Mouse (Mus musculus) embryonic facial prominence, embryonic 10.5 days (tissue): ENCODE data around the gene Spata6. TPM values are rescaled to one million over a fixed set of nuclear protein-coding genes. Genes with fewer than 3 reads are reported as not detected.

ENCODE experiments used
- DNase-seq: peaks from one replicate; pipeline ENCODE4 v3.0.0-alpha.2; 2017; ENCODE audit warnings: low spot score
- H3K27ac ChIP-seq: fragments of 300-500 bp; sonication (generic); replicated peaks from 2 replicates; pipeline ENCODE4 v1.5.1; 2016; ENCODE audit warnings: mild to moderate bottlenecking
- H3K27me3 ChIP-seq: fragments of 300-500 bp; sonication (generic); replicated peaks from 2 replicates; pipeline ENCODE4 v1.6.1; 2016; ENCODE audit warnings: low read depth, mild to moderate bottlenecking; ENCODE audit not compliant: poor library complexity, severe bottlenecking
- H3K36me3 ChIP-seq: fragments of 300-500 bp; sonication (generic); replicated peaks from 2 replicates; pipeline ENCODE4 v1.6.1; 2016; ENCODE audit warnings: mild to moderate bottlenecking, moderate library complexity
- H3K4me1 ChIP-seq: fragments of 300-500 bp; sonication (generic); 2 replicates; pipeline ENCODE4 v1.6.1; 2016
- H3K4me3 ChIP-seq: fragments of 300-500 bp; sonication (generic); 2 replicates; pipeline ENCODE4 v1.5.1; 2016; ENCODE audit warnings: mild to moderate bottlenecking, moderate library complexity
- H3K9me3 ChIP-seq: fragments of 300-500 bp; sonication (generic); 2 replicates; pipeline ENCODE4 v1.6.1; 2016; ENCODE audit warnings: mild to moderate bottlenecking
- WGBS: fragments of 180-500 bp; shearing (Covaris S2); methylation state at CpG from one replicate; pipeline ENCODE4 v1.1.7; 2016; 5-methylcytosine and 5-hydroxymethylcytosine counted together
- polyA plus RNA-seq: library from polyadenylated mRNA; unstranded; fragments of >200 nt; fragmentation: Nextera tagmentation; extraction: Ambion mirVana; gene quantifications from 2 replicates; pipeline ENCODE4 v1.2.1, GENCODE M21; 2016

The Spata6 gene
- 23.9 and 25.3 TPM in 2 replicates for polyA plus RNA-seq

- peak; percentile 93 for DNase-seq
- Histone ChIP-seq H3K36me3 (0 out of 2 replicates have a peak, but pooled peaks cover 2% of the 10 kb centered on the region), H3K27ac (peak within 1 kb of the TSS; percentile 87), H3K9me3 (no peaks in the 10 kb centered on the region), H3K4me1 (peaks cover 16% of the 10 kb centered on the region), H3K27me3 (no peaks in the 10 kb centered on the region), H3K4me3 (peak within 1 kb of the TSS; percentile 96)
- under 1% methylated on average over 50 of the region's 50 CpGs for WGBS
These were observed at the start of gene Spata6 for GRCm38 (mm10) chr4:111719776-111720661. Spata6 (plus strand) TSS chr4:111719984.

- WGBS = 47% methylated on average over 12 of the region's 12 CpGs
- H3K36me3 ChIP-seq = no peaks in the 10 kb centered on the region
- no peak overlapping the region for H3K27ac ChIP-seq
- no peaks in the 10 kb centered on the region for H3K27me3 ChIP-seq
- H3K9me3 ChIP-seq = no peaks in the 10 kb centered on the region
- no peak overlapping the region for H3K4me3 ChIP-seq
- H3K4me1 ChIP-seq = peaks cover 7% of the 10 kb centered on the region
- no peak for DNase-seq
These were observed 49.0 kb upstream of the Spata6 start for GRCm38 (mm10) chr4:111670566-111671421.

- no peaks in the 10 kb centered on the region for H3K36me3 ChIP-seq
- H3K4me1 ChIP-seq = peaks cover 7% of the 10 kb centered on the region
- H3K4me3 ChIP-seq = no peak overlapping the region
- 76% methylated on average over 4 of the region's 4 CpGs for WGBS
- no peak overlapping the region for H3K27ac ChIP-seq
- H3K9me3 ChIP-seq = no peaks in the 10 kb centered on the region
- no peaks in the 10 kb centered on the region for H3K27me3 ChIP-seq
- DNase-seq = no peak
These were observed 48.3 kb upstream of the Spata6 start for GRCm38 (mm10) chr4:111671440-111671839.

GRCm38 (mm10) chr4:111673904-111674303 lies 45.9 kb upstream of the Spata6 start:
- no peaks in the 10 kb centered on the region for H3K27me3 ChIP-seq

GRCm38 (mm10) chr4:111681926-111682325 lies 37.9 kb upstream of the Spata6 start:
- Histone ChIP-seq H3K9me3 (no peaks in the 10 kb centered on the region), H3K27me3 (no peaks in the 10 kb centered on the region), H3K4me3 (no peak overlapping the region), H3K27ac (no peak overlapping the region), H3K4me1 (no peaks in the 10 kb centered on the region; the same call in 1 of the 2 replicates), H3K36me3 (no peaks in the 10 kb centered on the region)
- 91% methylated on average over 5 of the region's 5 CpGs for WGBS
- no peak for DNase-seq

More at GRCm38 (mm10) chr4:111673904-111674303, 45.9 kb upstream of the Spata6 start:
- H3K4me1 ChIP-seq = peaks cover 7% of the 10 kb centered on the region
- no peak for DNase-seq
- H3K4me3 ChIP-seq = no peak overlapping the region
- no peak overlapping the region for H3K27ac ChIP-seq
- H3K36me3 ChIP-seq = no peaks in the 10 kb centered on the region
- H3K9me3 ChIP-seq = no peaks in the 10 kb centered on the region

- H3K27me3 ChIP-seq = no peaks in the 10 kb centered on the region
- no peaks in the 10 kb centered on the region for H3K36me3 ChIP-seq
- H3K4me3 ChIP-seq = no peak overlapping the region
- no peak for DNase-seq
- no peaks in the 10 kb centered on the region for H3K9me3 ChIP-seq
- no peaks in the 10 kb centered on the region; the same call in 1 of the 2 replicates for H3K4me1 ChIP-seq
- WGBS = 72% methylated on average over 3 of the region's 3 CpGs
- H3K27ac ChIP-seq = no peak overlapping the region
These were observed 37.0 kb upstream of the Spata6 start for GRCm38 (mm10) chr4:111682793-111683192.

GRCm38 (mm10) chr4:111683843-111684242 lies 35.9 kb upstream of the Spata6 start:
- H3K4me3 ChIP-seq = no peak overlapping the region
- H3K36me3 ChIP-seq = no peaks in the 10 kb centered on the region
- no peak overlapping the region for H3K27ac ChIP-seq
- H3K4me1 ChIP-seq = no peaks in the 10 kb centered on the region; the same call in 1 of the 2 replicates
- no peaks in the 10 kb centered on the region for H3K9me3 ChIP-seq
- 86% methylated on average over 5 of the region's 5 CpGs for WGBS
- no peak for DNase-seq
- H3K27me3 ChIP-seq = no peaks in the 10 kb centered on the region

GRCm38 (mm10) chr4:111685951-111686350 lies 33.8 kb upstream of the Spata6 start:
- WGBS = 82% methylated on average over 2 of the region's 2 CpGs
- no peak overlapping the region for H3K27ac ChIP-seq
- no peak overlapping the region for H3K4me3 ChIP-seq
- no peaks in the 10 kb centered on the region for H3K36me3 ChIP-seq
- no peaks in the 10 kb centered on the region for H3K27me3 ChIP-seq
- no peak for DNase-seq
- H3K9me3 ChIP-seq = no peaks in the 10 kb centered on the region
- H3K4me1 ChIP-seq = no peaks in the 10 kb centered on the region; the same call in 1 of the 2 replicates

- H3K4me1 ChIP-seq = no peaks in the 10 kb centered on the region; the same call in 1 of the 2 replicates
- H3K4me3 ChIP-seq = peak overlapping the region; percentile 38
- no peaks in the 10 kb centered on the region for H3K27me3 ChIP-seq
- no peaks in the 10 kb centered on the region for H3K36me3 ChIP-seq
- H3K9me3 ChIP-seq = no peaks in the 10 kb centered on the region
- no peak overlapping the region for H3K27ac ChIP-seq
- 7% methylated on average over 9 of the region's 9 CpGs for WGBS
- DNase-seq = peak; percentile 69
These were observed 32.8 kb upstream of the Spata6 start for GRCm38 (mm10) chr4:111686951-111687350.

- Histone ChIP-seq H3K9me3 (no peaks in the 10 kb centered on the region), H3K4me1 (no peaks in the 10 kb centered on the region; the same call in 1 of the 2 replicates), H3K4me3 (peak overlapping the region; percentile 38), H3K27ac (no peak overlapping the region), H3K27me3 (no peaks in the 10 kb centered on the region), H3K36me3 (no peaks in the 10 kb centered on the region)
- peak; percentile 88 for DNase-seq
- WGBS = 14% methylated on average over 6 of the region's 6 CpGs
These were observed 32.2 kb upstream of the Spata6 start for GRCm38 (mm10) chr4:111687613-111688012.

- Histone ChIP-seq H3K36me3 (no peaks in the 10 kb centered on the region), H3K4me3 (no peak overlapping the region), H3K4me1 (no peaks in the 10 kb centered on the region; the same call in 1 of the 2 replicates), H3K27ac (no peak overlapping the region), H3K9me3 (no peaks in the 10 kb centered on the region), H3K27me3 (no peaks in the 10 kb centered on the region)
- WGBS = 80% methylated on average over 5 of the region's 5 CpGs
- no peak for DNase-seq
These were observed 28.7 kb upstream of the Spata6 start for GRCm38 (mm10) chr4:111691057-111691543.

- Histone ChIP-seq H3K27me3 (no peaks in the 10 kb centered on the region), H3K4me1 (no peaks in the 10 kb centered on the region), H3K36me3 (no peaks in the 10 kb centered on the region), H3K27ac (no peak overlapping the region), H3K9me3 (no peaks in the 10 kb centered on the region), H3K4me3 (no peak overlapping the region)
- 83% methylated on average over 1 of the region's 1 CpGs for WGBS
- no peak for DNase-seq
These were observed 18.4 kb upstream of the Spata6 start for GRCm38 (mm10) chr4:111701381-111701780.
